Mouse (Mus musculus): ENCODE measurements around the gene Akr1c18. TPM values are rescaled to one million over a fixed set of nuclear protein-coding genes. Genes with fewer than 3 reads are reported as not detected.
"Not testable (repeated sequence)": the region's sequence is repeated elsewhere in the genome, so short reads cannot be mapped to it uniquely, and the experiment has no call there.

Akr1c18 gene
- polyA plus RNA-seq, 1 experiment, result not detected

DNA sequence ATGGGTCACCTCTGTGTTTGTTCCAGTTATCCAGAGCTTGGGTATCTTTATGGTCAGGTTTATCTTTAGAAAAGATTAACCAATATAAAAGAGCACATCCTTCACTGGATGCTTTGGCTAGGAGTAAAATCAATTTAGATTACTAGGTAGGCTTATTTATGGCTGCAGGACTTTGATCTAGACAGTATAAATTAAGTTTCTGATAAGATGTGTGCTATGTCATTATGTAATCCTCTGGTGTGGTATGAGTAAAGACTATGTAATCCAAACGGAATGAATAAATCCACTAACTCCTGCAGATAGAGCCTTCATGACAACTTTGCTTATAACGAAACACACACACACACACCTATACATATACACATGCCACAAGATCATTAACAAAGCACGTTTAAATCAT is 18.7 kb downstream of the Akr1c18 start:
- no peak for TF ChIP-seq POLR2A (IDR thresholded peaks at IDR 0.05; ENCODE audit: low read depth, low read length)
- no peak for TF ChIP-seq CTCF (IDR thresholded peaks at IDR 0.05; ENCODE audit: extremely low read depth, insufficient read depth, insufficient read length, insufficient replicate concordance)
- Histone ChIP-seq H3K36me3 (ENCODE audit: control insufficient read depth, insufficient read depth, low read length) (no peaks in the 10 kb centered on the region), H3K27ac (ENCODE audit: insufficient read depth, low read length) (no peak overlapping the region), H3K4me3 (ENCODE audit: extremely low read depth, insufficient read depth, insufficient read length) (no peak overlapping the region), H3K27me3 (ENCODE audit: control insufficient read depth, insufficient read depth, low read length) (no peaks in the 10 kb centered on the region), H3K4me1 (ENCODE audit: control insufficient read depth, insufficient read depth, insufficient read length) (no peaks in the 10 kb centered on the region)
- DNase-seq (ENCODE audit: low read depth in 1 of 2, low spot score in 2 of 2), result no peak
- WGBS, result 70% methylated on average over 3 of the region's 3 CpGs

DNA sequence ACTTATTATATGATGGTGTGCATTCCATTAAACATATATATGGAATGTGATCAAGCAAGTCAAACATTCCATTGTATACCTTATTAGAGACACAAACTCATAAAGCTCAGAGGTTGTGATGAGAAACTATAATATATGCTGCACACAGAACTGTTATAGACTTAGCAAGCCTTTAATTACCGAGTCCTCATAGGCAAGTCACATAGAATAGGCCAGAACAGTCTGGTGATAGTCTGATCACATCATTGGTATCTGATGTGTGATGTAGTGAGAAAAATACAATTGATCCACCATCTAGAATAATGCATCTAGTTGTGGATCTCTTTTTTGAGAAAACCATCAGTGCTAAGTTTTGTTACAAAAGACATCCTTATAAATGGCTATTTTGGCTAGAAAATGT is 19.1 kb downstream of the Akr1c18 start:
- TF ChIP-seq POLR2A (IDR thresholded peaks at IDR 0.05; ENCODE audit: low read depth, low read length), result no peak
- no peak for TF ChIP-seq CTCF (IDR thresholded peaks at IDR 0.05; ENCODE audit: extremely low read depth, insufficient read depth, insufficient read length, insufficient replicate concordance)
- no peak for DNase-seq (ENCODE audit: low read depth in 1 of 2, low spot score in 2 of 2)
- Histone ChIP-seq H3K36me3 (ENCODE audit: control insufficient read depth, insufficient read depth, low read length) (no peaks in the 10 kb centered on the region), H3K4me3 (ENCODE audit: extremely low read depth, insufficient read depth, insufficient read length) (no peak overlapping the region), H3K27ac (ENCODE audit: insufficient read depth, low read length) (no peak overlapping the region), H3K4me1 (ENCODE audit: control insufficient read depth, insufficient read depth, insufficient read length) (no peaks in the 10 kb centered on the region), H3K27me3 (ENCODE audit: control insufficient read depth, insufficient read depth, low read length) (no peaks in the 10 kb centered on the region)
- WGBS, result 72% methylated on average over 1 of the region's 1 CpGs

DNA sequence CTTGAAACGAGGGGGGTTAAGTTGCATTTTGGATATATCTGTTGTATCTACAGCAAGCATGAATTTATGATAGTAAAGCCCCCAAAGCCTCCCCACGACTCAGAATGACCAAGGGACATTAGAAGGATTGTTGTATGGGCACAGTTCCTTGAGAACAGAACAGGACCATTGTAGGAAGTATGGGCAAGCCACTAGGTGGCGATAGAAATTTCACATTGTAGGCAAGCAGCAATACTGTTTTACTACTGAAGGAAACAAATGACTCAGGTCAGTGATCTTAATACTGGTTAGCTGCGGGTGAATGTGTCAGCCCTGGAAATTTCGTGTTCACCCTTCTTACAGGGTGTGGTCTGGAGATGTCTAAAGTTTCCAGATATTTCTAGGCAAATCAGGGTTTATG is 21.4 kb downstream of the Akr1c18 start:
- WGBS, result 32% methylated on average over 5 of the region's 5 CpGs
- DNase-seq (ENCODE audit: low read depth in 1 of 2, low spot score in 2 of 2), result no peak
- no peaks in the 10 kb centered on the region for H3K4me1 ChIP-seq (ENCODE audit: control insufficient read depth, insufficient read depth, insufficient read length)
- TF ChIP-seq POLR2A (IDR thresholded peaks at IDR 0.05; ENCODE audit: low read depth, low read length) (no peak), CTCF (IDR thresholded peaks at IDR 0.05; ENCODE audit: extremely low read depth, insufficient read depth, insufficient read length, insufficient replicate concordance) (no peak)
- H3K27me3 ChIP-seq (ENCODE audit: control insufficient read depth, insufficient read depth, low read length), result no peaks in the 10 kb centered on the region
- no peak overlapping the region for H3K27ac ChIP-seq (ENCODE audit: insufficient read depth, low read length)
- no peak overlapping the region for H3K4me3 ChIP-seq (ENCODE audit: extremely low read depth, insufficient read depth, insufficient read length)
- H3K36me3 ChIP-seq (ENCODE audit: control insufficient read depth, insufficient read depth, low read length), result no peaks in the 10 kb centered on the region

DNA sequence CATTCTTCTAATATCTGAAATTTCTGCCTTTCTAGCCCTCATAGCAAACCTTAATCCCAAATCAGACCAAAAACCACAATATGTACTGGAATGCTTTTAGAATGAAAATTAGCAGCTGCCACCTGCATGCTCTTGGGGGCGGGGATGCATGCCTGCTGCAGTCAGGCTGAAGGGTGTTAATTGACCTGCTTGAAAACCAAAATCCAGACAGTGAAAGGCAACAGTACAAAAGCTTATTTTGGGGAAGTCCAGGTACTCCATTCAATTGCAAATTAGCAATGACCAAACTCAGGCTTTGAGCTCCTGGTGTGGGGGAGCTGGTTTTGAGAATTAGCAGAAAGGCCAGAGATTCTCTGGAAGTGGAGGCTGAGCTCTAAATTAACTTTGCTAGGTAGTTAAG is 24.6 kb downstream of the Akr1c18 start:
- not testable (repeated sequence) for H3K4me1 ChIP-seq (ENCODE audit: control insufficient read depth, insufficient read depth, insufficient read length); H3K36me3 ChIP-seq (ENCODE audit: control insufficient read depth, insufficient read depth, low read length); H3K27ac ChIP-seq (ENCODE audit: insufficient read depth, low read length); H3K4me3 ChIP-seq (ENCODE audit: extremely low read depth, insufficient read depth, insufficient read length); H3K27me3 ChIP-seq (ENCODE audit: control insufficient read depth, insufficient read depth, low read length); DNase-seq (ENCODE audit: low read depth in 1 of 2, low spot score in 2 of 2)
- WGBS, result 85% methylated on average over 1 of the region's 1 CpGs

DNA sequence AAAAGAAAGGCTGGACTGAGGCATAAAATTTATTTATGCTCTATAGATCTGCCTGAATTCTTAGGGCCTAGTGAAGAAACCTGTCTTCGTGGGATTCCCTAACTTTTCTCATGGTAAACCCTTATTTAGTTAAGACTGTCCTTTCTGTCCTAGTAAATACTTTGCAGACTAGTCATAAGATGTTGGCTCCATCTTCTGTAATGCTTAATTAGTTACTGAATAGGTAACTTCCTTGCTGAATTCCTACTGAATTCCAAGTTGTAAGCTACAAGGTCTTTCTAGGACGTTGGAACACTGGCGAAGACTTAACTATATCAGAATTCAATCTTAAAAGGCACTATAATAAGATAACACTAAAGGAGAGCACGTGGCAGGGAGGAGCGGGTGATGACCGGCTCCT is 26.0 kb downstream of the Akr1c18 start:
- WGBS, result 89% methylated on average over 6 of the region's 6 CpGs
- H3K27ac ChIP-seq (ENCODE audit: insufficient read depth, low read length); H3K4me3 ChIP-seq (ENCODE audit: extremely low read depth, insufficient read depth, insufficient read length); H3K4me1 ChIP-seq (ENCODE audit: control insufficient read depth, insufficient read depth, insufficient read length); H3K36me3 ChIP-seq (ENCODE audit: control insufficient read depth, insufficient read depth, low read length); H3K27me3 ChIP-seq (ENCODE audit: control insufficient read depth, insufficient read depth, low read length); DNase-seq (ENCODE audit: low read depth in 1 of 2, low spot score in 2 of 2): not testable (repeated sequence)

DNA sequence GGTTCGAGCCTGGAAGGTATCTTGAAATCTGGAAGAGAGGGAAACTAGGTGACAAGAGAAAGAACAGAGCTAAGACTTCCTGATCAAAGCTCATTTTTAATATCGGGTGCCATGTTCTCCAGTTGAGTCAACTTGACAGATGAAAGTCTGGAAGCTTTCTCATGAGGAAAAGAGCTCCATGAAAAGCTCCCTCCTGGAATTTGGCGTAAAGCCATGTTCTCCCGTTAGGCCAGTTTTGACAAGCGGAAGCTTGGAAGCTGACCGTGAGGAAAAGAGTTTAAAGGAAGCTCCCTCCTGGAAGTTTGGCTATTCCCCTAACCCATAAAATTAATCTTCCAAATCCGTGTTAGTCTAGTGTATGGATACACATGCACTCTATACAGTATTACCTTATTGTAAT is 27.3 kb downstream of the Akr1c18 start:
- Histone ChIP-seq H3K27ac (ENCODE audit: insufficient read depth, low read length) (no peak overlapping the region), H3K4me1 (ENCODE audit: control insufficient read depth, insufficient read depth, insufficient read length) (no peaks in the 10 kb centered on the region), H3K4me3 (ENCODE audit: extremely low read depth, insufficient read depth, insufficient read length) (no peak overlapping the region), H3K27me3 (ENCODE audit: control insufficient read depth, insufficient read depth, low read length) (no peaks in the 10 kb centered on the region), H3K36me3 (ENCODE audit: control insufficient read depth, insufficient read depth, low read length) (no peaks in the 10 kb centered on the region)
- no peak for DNase-seq (ENCODE audit: low read depth in 1 of 2, low spot score in 2 of 2)
- no peak for TF ChIP-seq POLR2A (IDR thresholded peaks at IDR 0.05; ENCODE audit: low read depth, low read length)
- TF ChIP-seq CTCF (IDR thresholded peaks at IDR 0.05; ENCODE audit: extremely low read depth, insufficient read depth, insufficient read length, insufficient replicate concordance), result no peak
- WGBS, result 88% methylated on average over 7 of the region's 7 CpGs

DNA sequence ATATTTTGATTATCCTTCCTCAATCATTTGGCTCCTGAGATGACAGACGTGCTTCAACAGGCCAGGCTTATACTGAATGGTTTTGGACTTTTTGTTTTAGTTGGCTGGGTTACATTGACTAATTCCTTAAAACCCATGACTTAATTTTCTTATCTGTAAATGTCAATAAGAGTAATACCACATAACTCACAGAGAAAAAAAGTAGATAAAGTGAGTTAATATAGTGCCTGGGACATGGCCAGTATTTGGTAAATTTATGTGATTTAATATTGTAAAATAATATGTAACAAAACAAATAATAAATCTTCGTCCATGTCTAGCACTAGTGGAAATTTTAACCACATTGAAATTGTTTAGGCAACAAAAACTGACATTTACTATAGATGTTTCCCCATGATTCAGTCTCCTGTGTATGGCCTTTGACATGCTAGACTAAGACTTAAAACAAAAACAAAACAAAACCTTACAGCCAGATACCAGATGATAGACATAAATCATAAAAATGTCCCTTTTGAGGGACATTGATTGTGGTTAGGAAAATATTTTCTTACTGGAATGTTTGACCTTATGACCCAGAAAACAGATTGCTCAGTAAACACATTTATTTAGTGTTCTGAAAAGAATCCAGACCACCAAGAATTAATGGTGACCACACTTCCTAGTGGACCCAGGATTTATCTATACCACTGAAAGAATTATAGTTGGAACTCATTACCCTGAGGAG is 31.1 kb downstream of the Akr1c18 start:
- H3K4me1 ChIP-seq (ENCODE audit: control insufficient read depth, insufficient read depth, insufficient read length), result no peaks in the 10 kb centered on the region
- DNase-seq (ENCODE audit: low read depth in 1 of 2, low spot score in 2 of 2), result no peak
- no peak overlapping the region for H3K4me3 ChIP-seq (ENCODE audit: extremely low read depth, insufficient read depth, insufficient read length)
- H3K27ac ChIP-seq (ENCODE audit: insufficient read depth, low read length), result no peak overlapping the region
- TF ChIP-seq CTCF (IDR thresholded peaks at IDR 0.05; ENCODE audit: extremely low read depth, insufficient read depth, insufficient read length, insufficient replicate concordance), result no peak
- TF ChIP-seq POLR2A (IDR thresholded peaks at IDR 0.05; ENCODE audit: low read depth, low read length), result no peak
- no peaks in the 10 kb centered on the region for H3K27me3 ChIP-seq (ENCODE audit: control insufficient read depth, insufficient read depth, low read length)
- no peaks in the 10 kb centered on the region for H3K36me3 ChIP-seq (ENCODE audit: control insufficient read depth, insufficient read depth, low read length)
- WGBS, result 71% methylated on average over 2 of the region's 2 CpGs

Measured in spleen, adult 2 months (tissue).